Mouse (Mus musculus): Measurements from ENCODE around the gene Ppp1r14a.
A peak's percentile ranks its signal among the peaks of the same experiment; 100 is the strongest.

DNA sequence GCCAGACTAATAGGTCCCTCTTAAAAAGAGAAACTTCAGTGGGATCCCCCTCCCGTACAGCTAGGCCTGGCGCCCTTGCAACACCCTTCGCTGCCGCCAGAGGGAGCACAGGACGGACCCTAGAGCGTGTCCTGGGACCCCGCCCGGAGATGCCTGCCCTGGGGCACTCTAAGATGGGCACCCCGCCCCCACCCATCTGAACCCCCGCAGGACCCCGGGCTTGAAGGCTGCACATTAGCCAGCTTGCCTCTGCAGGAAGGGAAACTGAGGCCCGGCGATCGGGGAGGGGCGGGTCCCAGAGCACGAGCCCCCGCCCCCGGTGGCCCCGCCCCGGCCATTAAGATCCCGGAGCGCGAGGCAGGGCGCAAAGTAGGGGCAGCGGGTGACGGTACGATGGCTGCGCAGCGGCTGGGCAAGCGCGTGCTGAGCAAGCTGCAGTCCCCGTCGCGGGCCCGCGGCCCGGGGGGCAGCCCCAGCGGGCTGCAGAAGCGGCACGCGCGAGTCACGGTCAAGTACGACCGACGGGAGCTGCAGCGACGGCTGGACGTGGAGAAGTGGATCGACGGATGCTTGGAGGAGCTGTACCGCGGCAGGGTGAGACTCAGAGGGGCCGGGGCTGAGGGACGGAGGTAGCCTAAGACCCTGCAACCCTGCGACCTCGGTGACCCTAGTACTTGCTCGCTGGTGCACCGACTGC is at the start of gene Ppp1r14a:
- peak; percentile 95 for TF ChIP-seq CTCF (conservative IDR thresholded peaks at IDR 0.05; ENCODE audit: low read length)
- TF ChIP-seq POU5F1 (IDR thresholded peaks at IDR 0.05; ENCODE audit: borderline replicate concordance, low read length), result no peak

Measured in E14TG2a.4 (cell line).